Comparison of ENCODE assay signal across 28 mouse cellular contexts in genomic region chr5:116735622-116736021, GRCm38 (mm10).
"Had no signal": no experiment of that assay in that cellular context is flagged by ENCODE, and none has a peak within 500 bp of the region (broad histone marks: within the 10 kb centered on the region; RNA-seq: fewer than 3 reads in every experiment).

No protein-coding gene starts in this region.

- H3K4me3 ChIP-seq: embryonic facial prominence, embryonic 10.5 days; embryonic facial prominence, embryonic 12.5 days; embryonic facial prominence, embryonic 13.5 days; embryonic facial prominence, embryonic 15.5 days; erythroblast, embryonic 14.5 days; forebrain, embryonic 10.5 days; forebrain, embryonic 12.5 days; forebrain, embryonic 13.5 days; forebrain, embryonic 15.5 days; gastrocnemius, adult 2 months; heart, adult 2 months had no signal

- H3K27ac ChIP-seq: embryonic facial prominence, embryonic 10.5 days; embryonic facial prominence, embryonic 12.5 days; embryonic facial prominence, embryonic 13.5 days; embryonic facial prominence, embryonic 15.5 days; forebrain, embryonic 10.5 days; forebrain, embryonic 12.5 days; forebrain, embryonic 13.5 days; forebrain, embryonic 15.5 days; gastrocnemius, adult 2 months; heart, adult 2 months had no signal

- H3K9me3 ChIP-seq: embryonic facial prominence, embryonic 13.5 days; embryonic facial prominence, embryonic 15.5 days; forebrain, embryonic 10.5 days; forebrain, embryonic 12.5 days had no signal

- H3K4me2 ChIP-seq: embryonic facial prominence, embryonic 12.5 days; embryonic facial prominence, embryonic 13.5 days; embryonic facial prominence, embryonic 15.5 days; forebrain, embryonic 12.5 days; forebrain, embryonic 13.5 days; forebrain, embryonic 15.5 days had no signal

- H3K36me3 ChIP-seq: embryonic facial prominence, embryonic 10.5 days; embryonic facial prominence, embryonic 12.5 days; embryonic facial prominence, embryonic 13.5 days; embryonic facial prominence, embryonic 15.5 days; forebrain, embryonic 10.5 days; forebrain, embryonic 12.5 days; forebrain, embryonic 15.5 days had no signal

- H3K27me3 ChIP-seq: embryonic facial prominence, embryonic 12.5 days; embryonic facial prominence, embryonic 13.5 days; embryonic facial prominence, embryonic 15.5 days; forebrain, embryonic 12.5 days; forebrain, embryonic 13.5 days; forebrain, embryonic 15.5 days had no signal

- H3K4me1 ChIP-seq: embryonic facial prominence, embryonic 10.5 days; embryonic facial prominence, embryonic 12.5 days; embryonic facial prominence, embryonic 13.5 days; embryonic facial prominence, embryonic 15.5 days; forebrain, embryonic 10.5 days; forebrain, embryonic 12.5 days; forebrain, embryonic 13.5 days; forebrain, embryonic 15.5 days had no signal

- DNase-seq: cerebellum, adult 2 months; cerebellum, adult 8-10 months; cerebellum, adult 9-10 months; cerebellum, adult 9-11 months; cerebellum, postnatal 10 days; cerebellum, postnatal 14 days; cerebellum, postnatal 25 days; cerebellum, postnatal 36 days; embryo, embryonic 11 days; forebrain, postnatal 0 days; gastrocnemius, adult 2 months; gastrocnemius, postnatal 10 days; gastrocnemius, postnatal 14 days; gastrocnemius, postnatal 25 days; gastrocnemius, postnatal 36 days; heart, adult 18-20 months; heart, adult 2 months had no signal

- H3K9ac ChIP-seq: embryonic facial prominence, embryonic 12.5 days; embryonic facial prominence, embryonic 13.5 days; embryonic facial prominence, embryonic 15.5 days; forebrain, embryonic 12.5 days; forebrain, embryonic 13.5 days; forebrain, embryonic 15.5 days; forebrain, postnatal 0 days had no signal

- ATAC-seq: forebrain, embryonic 13.5 days; forebrain, embryonic 14.5 days; forebrain, embryonic 15.5 days; forebrain, embryonic 16.5 days; forebrain, postnatal 0 days had no signal
